Mouse (Mus musculus) cerebellum, adult 11 months (tissue): ENCODE results near the gene Smtn.

Source experiments
- DNase-seq: peaks from one replicate; pipeline ENCODE4 v3.0.0; 2022

The Smtn gene

DNA sequence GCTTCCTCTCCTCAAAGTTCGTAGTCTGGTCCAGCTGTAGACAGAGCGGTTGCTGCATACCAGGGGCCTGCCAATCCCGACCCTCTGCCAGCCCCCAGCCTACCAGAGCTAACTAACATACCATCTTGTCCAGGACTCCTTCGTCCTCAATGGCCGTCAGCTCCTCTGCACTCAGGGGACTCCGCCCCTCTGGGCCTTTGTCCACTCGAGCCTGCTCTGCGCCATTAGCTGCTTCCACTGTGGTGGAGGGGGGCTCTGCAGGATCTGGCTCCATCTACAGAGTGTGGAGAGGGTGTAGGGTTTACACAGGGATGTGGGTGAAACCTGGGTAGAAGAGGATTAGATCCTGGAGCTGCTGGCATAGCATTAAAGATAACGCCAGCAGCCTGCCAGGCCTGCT, 14.2 kb downstream of the Smtn start:
- no peak for DNase-seq

DNA sequence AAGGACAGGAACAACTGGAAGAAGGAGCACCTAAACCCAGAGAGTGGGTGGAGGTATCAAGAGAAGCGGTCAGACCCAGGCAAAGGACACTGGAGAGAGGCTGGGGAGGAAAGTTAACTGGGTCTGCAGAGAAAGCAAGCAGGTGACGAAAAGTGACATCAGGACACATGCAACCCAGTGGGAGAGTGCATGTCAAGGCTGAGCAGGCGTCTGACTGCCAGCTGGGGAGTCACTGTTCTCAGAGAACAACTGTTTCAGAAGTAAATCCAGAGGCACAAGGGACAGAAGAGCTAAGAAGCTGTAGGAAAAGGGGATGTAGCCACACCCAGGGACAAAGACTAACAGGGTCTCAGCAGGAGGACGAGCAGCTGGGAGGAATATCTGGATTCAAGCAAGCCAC, 14.9 kb downstream of the Smtn start:
- DNase-seq: no peak

DNA sequence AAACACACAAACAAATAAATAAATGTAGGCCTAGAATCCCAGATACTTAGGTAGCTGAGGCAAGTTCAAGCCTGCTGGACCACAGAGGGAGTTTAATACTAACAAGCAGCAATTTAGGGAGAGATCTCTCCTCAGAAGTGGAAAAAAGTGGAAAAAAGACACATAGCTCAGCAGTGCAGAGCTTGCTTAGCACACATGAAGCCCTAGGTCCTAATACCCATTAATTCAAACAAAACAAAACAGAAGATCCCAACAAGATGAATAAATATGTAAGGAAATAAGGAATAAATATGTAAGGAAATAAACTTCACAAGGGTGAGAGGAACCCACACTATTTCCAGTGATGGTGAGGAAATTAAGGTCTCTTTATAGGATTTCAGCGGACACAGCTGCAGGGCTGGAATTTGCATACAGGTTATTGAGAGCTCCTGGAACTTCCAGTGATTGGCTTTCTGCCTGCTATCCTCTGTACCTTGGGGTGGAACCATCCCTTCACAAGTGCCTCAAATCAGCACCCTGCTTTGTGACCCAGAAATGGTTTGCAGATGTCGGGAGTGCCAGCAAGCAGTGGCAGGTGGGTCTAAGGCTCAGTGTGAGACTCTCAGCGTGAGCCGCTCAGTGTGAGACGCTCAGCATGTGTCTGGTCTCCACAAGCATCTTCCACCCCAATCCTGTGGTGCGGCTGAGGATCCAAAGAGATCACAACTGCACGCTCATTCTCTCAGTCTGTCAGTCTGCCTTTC, 16.4 kb downstream of the Smtn start:
- no peak for DNase-seq

DNA sequence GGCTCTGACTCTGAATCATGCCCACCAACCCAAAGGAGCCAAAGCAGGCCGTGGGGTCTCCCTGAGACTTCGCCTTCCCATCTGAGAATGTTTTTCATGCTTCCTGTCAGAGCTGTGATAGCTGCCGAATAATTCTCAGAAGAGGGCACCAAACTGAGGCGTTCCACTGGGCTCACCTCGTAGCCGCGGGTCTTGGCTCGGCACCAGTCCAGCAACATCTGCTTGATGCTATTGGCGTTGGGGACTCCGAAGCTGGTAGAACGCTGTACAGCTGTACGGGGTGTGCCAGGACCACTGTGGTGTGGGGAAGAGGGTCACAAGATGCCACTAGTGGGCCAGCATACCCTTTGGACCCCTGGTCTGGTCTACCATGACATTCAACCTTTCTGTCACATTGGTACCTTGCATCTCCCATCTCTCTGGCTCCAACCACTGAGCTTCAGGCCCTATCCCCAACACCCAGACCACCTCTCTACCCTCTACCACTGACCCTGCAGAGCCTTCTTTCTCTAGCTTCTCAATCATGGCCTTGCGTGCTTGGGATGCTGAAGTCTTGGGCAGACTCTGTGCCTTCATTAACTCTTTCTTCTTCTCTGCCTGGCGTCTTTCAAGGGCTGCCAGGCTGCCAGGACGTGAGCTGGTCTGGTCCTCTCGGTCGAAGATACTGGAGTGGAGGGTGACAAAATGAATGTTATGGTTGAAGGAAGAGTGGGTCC, 18.0 kb downstream of the Smtn start:
- peak; percentile 39 for DNase-seq

DNA sequence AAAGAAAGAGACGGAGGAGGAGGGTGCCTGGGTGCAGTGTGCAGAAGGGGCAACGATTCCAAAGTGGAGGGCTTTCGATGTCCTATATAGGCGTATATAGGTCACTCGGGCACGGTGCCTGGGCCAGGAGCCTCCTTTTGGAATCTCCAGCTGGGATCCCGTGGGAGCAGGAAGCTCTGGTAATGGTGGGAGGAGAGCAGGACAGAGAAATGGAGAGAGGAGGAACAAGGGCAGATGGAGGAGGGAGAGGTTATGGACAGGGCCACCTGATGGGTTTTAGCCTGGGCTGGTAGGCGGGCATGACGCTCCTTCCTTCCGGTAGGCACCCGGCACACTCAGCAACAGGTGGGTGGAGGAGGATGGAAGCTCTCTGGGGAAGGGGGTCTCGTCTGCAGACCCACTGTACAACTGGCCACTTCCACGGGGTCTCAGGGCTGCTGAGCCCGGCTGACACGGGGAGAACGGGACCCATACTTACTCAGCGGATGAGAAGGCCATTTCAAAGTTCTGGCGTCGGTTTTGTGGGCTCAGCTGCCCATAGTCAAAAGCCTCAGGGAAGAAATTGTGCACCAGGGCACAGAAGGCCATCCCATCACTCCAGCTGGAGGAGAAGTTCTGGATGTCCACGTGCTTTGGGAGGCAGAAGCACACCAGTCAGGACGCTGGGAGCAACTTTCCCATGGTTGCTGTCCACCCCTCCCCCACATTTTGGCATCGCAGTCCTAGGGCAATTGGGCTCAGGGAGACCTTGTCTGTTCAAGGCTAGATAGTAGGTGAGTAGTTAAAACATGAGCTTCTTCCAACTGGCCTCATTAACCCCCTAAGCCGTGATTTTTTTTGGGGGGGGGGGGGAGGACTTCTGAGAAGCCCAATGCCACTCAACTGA, 18.8 kb downstream of the Smtn start:
- DNase-seq: peak; percentile 51

DNA sequence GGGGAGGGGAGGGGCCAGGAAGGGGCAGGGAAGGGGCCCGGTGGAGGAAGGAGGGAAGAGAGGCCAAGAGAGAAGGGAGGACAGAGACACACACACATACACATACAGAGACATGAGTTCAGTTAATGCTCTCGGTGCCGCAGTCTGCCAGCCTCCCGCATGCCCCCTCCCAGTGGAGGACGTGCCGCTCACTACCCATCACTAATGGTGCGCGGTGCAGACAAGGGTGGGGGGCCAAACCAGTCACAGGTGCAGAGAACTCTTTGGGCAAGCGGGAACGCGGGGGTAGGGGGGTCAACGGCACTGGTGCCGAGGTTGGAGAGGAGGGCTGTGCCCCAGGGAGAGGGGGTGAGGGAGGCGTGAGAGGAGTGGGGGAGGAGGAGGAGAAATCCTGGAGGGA, 19.5 kb downstream of the Smtn start:
- DNase-seq: peak; percentile 54

DNA sequence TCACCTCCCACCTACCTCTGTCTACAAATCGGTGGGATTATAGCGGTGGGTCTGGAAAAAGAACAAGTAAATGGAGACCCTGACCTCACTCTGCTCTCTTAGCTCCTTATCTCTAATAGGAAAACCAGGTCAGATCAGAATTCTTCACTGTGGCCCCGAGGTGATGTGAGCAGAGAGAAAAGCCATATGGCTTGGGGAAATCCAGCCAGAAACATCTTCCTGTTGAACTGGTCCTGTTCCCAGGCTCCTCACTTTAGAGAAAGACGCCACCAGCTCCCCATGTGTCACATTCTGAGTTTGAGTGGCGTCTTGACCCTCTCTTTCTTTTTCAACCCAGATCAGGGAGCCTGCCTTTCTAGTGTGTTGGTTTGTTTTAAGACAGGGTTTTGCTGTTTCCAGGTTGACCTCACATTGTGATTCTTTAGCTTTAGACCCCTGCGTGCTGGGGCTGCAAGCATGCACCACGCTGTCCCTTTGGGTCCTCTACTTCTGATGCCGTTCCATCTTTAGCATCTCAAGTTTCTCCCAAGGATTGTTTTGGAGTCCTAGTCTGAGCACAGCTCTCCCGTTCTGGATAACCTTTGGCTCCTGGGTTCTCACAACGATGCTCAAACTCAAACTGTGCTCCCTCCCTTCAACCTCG, 20.5 kb downstream of the Smtn start:
- DNase-seq: no peak

DNA sequence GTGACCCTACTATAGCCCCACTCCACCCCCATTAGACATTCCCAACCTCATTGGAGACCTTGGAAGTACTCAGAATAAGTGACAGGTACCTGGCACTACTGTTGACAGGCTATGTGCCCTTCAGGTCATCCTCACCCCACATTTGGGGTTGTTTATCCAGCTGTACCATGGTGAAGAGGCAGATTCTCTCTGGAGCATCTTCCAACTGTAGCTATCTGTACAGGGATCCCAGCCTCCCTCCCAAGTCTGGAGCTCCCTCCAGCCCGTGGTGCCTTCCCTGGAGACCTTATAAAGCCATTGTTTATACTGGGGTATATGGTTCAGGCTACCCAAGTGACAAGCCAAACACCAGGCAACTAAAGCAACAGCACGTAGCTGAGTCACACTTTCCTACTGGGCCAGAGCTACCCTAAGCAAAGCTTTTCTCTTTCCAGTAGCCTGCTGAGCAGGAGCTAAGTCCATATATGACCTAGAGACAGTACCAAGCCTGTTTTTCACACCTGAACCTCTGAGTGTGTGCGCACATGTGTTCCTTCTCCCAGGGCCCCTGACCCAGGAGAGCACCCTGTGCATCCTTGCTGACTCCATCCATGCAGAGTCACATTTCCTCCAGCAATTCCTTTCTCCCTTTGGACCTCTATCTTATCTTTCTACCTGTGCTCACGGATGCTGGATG, 21.2 kb downstream of the Smtn start:
- no peak for DNase-seq

DNA sequence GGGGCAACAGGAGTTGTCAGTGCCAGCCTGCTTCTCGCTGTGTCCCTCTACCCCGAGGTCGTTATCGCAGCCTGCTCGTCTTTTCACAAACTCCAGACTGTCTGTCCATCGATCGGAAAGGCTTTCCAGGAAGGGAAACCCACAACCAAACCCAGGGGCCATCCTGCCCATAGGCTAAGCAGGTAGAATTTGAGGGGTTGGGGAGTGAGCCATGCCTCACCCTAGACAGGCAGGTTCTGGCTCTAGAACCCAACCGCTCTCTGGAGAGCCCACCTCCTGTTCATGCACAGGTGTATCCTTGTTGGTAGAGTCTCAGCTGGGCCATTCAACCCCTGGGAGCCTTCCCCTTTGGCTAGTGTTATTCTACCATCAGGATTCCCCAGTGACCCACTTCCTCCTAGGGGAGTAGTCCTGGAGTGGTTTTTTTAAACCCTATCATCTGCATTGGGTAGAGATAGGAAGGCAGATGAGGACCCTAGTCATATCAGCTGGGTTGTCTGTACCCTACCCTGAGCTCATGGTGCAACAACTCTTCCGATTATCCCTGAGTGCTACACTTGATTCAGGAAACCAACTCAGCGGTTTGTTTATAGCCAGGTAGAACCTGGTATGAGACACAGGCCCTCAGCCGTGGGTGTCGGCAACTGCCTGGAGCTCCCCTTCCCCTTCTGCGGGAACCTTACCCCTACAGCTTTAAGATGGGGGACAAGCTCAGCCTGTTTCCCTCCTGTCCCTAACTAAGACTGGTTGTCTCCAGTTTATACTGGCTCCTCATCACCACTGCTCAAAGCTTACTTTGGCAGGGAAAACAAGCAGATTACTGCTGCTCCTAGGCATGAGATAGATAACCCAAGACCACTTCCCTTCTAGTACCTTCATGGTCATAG, 22.3 kb downstream of the Smtn start:
- DNase-seq: no peak

DNA sequence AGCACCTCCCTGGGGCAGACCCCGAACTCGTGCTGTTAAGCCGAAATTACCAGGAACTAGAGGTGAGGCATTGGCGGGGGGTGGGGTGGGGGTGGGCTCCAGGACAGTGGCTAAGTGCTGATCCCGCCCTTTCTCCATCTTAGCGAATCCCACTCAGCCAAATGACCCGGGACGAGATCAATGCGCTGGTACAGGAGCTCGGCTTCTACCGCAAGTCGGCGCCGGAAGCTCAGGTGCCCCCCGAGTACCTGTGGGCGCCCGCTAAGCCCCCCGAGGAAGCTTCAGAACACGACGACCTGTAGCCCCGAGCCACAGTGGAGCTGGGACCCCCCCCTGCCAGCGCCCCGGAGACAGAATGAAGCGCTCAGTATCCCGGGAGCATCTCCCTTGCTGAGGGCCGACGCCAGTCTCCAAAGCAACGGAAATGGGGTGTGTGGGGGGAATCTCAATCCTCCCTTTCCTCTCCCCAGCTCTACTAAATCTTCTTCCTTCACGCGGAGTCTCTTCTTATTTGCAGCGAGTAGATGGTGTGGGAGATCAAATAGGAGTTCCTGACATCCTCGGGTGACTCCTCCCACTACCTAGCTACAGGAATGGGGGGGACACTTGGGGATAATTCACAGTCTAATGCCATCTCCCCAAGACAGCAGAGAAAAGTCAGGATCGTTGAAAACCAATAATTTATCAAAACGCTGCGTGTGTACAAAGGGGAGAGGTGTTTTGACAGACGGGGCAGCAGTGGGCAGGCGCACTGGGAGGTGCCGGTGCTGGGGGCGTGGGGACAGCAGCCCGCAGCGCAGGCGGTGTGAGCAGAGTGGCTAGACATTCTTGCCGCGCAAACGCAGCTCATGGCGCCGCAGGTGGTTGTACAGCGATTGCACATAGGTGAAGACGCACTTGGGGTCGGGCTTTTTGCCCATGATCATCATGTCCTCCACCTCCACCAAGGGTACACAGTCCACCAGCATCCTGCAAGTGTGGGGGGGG, 23.3 kb downstream of the Smtn start:
- DNase-seq: no peak

DNA sequence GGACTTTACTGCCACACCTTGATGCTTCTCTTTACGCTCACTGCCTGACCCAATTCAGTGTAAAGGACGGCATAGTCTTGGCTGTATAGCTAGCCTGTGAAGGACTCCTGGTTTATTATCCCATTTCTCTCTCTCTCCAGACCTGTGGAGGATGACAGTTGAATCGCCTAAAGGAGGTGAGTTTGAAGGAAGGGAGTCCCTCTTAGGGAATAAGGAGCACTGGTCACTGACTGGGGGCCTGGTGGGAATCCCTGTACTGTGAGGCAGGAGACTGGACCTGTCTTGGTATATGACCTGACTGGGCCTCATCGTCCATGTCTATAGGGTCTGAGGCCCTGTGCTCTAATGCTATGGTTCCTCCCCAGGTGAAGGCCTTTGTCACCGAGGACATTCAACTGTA, 24.3 kb downstream of the Smtn start:
- DNase-seq: no peak

DNA sequence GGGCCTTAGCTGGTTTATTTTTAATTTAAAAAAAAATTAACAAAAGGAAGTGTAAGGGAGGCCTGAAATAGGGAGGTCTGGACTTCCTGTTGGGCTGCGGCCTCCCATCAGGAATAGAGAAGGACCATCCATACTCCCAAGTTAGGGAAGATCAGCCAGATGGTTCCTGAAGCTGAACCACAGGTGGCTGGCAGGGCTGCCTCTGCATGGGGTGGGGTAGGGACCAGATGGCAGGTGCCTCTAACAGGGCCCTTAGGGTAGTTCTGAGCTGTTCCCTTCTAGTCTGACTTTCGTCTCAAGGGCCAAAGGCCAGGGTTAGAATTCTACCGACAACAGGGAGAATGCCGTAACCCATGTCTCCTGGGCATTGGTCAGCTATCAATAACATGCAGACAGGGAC, 24.8 kb downstream of the Smtn start:
- peak; percentile 89 for DNase-seq

DNA sequence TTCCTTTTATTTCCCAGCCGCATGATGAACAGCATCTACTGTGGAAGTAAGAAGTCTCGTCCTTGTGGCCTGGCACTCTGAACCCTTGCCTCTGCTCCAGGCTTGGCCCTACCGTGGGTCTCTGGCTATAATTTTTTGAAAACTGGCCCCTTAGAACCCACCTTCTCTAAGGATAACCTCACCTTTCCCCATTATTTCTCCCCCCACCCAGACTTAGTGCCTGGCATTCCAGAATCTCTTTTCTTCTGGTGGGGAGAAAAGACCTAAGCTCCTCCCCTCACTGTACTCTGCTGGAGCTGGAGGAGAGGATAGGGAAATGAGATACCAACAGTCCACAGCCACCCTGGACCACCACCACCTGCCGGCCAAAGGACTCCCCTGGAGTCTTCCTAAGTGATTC, 25.2 kb downstream of the Smtn start:
- DNase-seq: no peak

DNA sequence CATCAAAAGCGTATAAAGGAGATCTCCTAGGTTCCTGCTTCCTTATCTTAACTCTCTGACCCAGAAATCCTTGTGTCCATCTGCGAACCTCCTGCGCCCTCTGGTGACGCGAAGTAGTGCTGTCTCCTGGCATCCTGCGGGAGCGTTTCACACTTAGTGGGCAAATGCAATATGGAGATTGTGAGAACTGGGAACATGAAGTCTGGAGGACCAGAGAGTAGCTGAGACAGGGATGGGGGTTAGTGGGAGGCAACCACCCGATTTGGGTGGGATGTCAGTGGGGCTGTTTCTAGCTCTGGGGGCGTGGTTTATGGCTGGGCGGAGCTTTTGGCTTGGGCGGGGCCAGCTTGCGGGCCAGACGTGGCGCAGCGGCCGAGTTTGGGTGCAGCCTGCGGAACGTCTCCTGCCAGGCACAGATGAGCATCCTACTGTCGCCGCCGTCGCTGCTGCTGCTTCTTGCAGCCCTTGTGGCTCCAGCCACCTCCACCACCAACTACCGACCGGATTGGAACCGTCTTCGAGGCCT, 25.8 kb downstream of the Smtn start, which contains the start of gene Selenom:
Selenom (plus strand) TSS at position 156 of the 526 bp plus-strand sequence.
- DNase-seq: peak; percentile 96

DNA sequence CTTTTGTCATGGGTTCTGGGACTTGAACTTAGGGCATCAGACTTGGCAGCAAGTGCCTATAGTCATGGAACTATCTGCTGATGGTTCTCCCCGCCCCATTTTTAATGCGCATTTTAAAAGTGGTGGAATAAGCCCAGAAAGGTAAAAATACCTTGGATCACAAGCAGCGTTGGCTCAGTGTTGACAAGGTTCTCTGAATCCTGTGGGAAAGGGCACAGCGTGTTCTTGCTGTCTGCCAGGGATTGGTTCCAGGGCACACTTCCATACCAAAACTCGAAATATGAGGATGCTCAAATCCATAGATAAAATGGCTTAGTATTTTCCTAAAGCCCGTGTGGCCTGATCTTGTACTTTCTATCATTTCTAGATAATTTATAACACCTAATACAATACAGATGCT, 27.1 kb downstream of the Smtn start:
- DNase-seq: no peak

DNA sequence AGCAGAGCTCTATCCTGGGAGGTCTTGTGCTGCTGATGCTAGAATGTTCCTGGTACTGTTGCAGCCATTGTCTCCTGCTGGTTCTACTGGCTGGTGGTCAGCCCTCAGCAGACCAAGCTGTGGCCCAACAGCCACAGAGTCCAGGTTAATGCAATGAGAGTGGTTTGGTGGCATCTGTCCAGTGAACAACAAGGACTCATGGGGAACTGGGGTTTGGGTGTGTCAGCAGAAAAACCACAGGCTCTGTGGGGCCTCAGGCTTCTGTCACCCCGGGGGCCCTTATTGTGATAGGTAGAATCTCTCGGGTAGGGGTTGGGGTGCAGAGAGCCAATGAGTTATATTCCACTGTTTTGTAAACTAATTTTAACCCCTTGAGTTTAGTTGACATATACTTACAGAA, 30.1 kb downstream of the Smtn start:
- DNase-seq: no peak

DNA sequence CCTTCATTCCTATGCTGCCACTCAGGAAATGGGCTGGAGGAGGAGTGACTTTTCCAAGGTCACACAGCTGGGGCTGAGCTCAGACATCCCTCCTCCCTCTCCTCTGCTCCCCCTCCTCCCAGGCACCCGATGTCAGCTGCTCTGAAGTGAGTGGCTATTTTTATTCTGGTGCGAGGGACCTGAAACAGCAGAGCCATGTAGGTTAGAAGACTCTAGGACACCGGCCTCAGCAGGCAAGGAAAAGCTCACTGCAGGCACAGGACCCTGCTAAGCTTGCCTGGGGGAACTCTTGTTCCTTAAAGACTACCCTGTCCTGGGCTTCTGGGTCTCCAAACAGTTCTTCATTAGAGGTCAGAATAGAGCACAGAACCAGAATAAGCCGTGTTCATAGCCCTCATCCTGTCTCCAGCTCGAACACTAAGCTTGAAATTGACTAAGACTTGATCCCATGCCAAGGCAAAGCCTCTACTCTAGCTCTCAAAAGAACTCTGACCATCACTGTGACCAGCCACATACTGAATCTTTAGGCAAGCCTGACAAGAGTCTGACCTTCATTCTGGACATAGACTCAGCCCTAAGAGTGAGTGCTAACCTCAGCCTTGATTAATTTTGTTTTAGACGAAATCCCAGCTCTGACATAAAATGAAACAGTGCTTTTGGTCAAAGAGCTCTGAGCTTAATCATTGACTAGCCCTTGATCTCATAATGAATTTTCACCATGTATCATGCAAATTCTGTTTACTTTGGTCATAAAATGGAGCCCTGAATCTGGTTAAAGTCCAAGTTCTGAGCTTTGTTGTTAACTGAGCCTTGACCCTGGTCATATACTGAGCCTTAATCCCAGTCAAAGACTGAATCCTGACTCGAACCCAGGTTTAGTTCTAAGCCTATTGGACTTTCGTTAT, 31.0 kb downstream of the Smtn start:
- DNase-seq: no peak

DNA sequence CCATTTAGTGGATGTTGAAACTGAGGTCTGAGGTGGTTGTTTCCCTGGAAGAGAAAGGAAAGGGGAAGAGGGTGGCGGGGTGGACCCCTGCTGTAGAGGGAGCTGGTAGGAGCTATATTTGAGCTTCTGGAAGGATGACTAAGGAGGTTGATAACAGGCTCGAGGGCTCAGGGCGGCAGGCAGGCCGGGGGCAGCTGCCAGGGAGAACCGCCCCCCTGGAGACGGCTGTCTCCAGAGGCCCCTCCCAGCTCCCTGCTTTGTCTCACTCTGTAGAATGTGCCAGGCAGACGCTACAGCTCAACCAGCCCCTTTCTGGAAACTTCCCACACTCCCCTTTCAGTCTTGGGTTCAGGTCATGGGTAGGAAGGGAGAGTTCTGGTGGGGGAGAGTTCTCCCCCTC, 32.2 kb downstream of the Smtn start:
- DNase-seq: no peak
